Mouse (Mus musculus) splenic B cell, adult 2 months (primary cell): ENCODE measurements around the gene Birc6.

Experiments used
- DNase-seq: peaks from one replicate; pipeline ENCODE4 v3.0.0-alpha.2; 2011; ENCODE audit warnings: low read depth, low spot score
- H3K27me3 ChIP-seq: 2 replicates; pipeline ENCODE4 v1.6.1; 2012; ENCODE audit warnings: mild to moderate bottlenecking, low read length, moderate library complexity, mixed read lengths; ENCODE audit not compliant: control insufficient read depth, poor library complexity, insufficient read depth, severe bottlenecking
- H3K36me3 ChIP-seq: 2 replicates; pipeline ENCODE4 v1.6.1; 2012; ENCODE audit warnings: mild to moderate bottlenecking, low read length, moderate library complexity, mixed read lengths; ENCODE audit not compliant: control insufficient read depth, poor library complexity, insufficient read depth, severe bottlenecking

Birc6 gene

GRCm38 (mm10) chr17:74527729-74528607, at the start of gene Birc6:
TSS of gene Birc6 (plus strand) at chr17:74528295.
- Histone ChIP-seq H3K27me3 (no peaks in the 10 kb centered on the region), H3K36me3 (no peaks in the 10 kb centered on the region)
- DNase-seq, result peak; percentile 100

- no peak for DNase-seq
- H3K27me3 ChIP-seq, result no peaks in the 10 kb centered on the region; the same call in 1 of the 2 replicates
- H3K36me3 ChIP-seq, result no peaks in the 10 kb centered on the region
Measured at GRCm38 (mm10) chr17:74480361-74481069, 47.6 kb upstream of the Birc6 start.

GRCm38 (mm10) chr17:74489024-74489900, 38.8 kb upstream of the Birc6 start, which contains the start of gene Yipf4:
TSS of gene Yipf4 (plus strand) at chr17:74489493.
- no peaks in the 10 kb centered on the region; the same call in 1 of the 2 replicates for H3K27me3 ChIP-seq
- no peaks in the 10 kb centered on the region; the same call in 1 of the 2 replicates for H3K36me3 ChIP-seq
- DNase-seq, result peak; percentile 97

DNA sequence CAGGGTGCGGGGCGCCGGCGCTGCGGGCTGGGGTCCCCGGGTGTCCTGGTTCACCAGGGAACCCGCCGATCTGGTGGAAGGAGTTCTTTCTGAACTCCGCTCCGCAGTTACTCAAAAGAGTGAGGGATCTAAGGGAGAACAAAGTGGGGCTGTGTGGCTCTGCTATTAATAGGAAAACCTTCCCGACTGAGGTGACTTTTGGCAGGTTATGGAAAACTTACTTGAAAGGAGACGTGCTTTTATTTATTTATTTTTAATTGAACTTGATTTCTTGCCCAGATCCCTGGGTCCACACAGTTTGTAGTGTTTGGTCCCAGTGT, 38.2 kb upstream of the Birc6 start:
- Histone ChIP-seq H3K27me3 (no peaks in the 10 kb centered on the region; the same call in 1 of the 2 replicates), H3K36me3 (peaks cover 3% of the 10 kb centered on the region)
- DNase-seq, result no peak

- Histone ChIP-seq H3K27me3 (no peaks in the 10 kb centered on the region), H3K36me3 (peaks cover 3% of the 10 kb centered on the region)
- DNase-seq, result no peak
Measured at GRCm38 (mm10) chr17:74491565-74491964, 36.5 kb upstream of the Birc6 start.

DNA sequence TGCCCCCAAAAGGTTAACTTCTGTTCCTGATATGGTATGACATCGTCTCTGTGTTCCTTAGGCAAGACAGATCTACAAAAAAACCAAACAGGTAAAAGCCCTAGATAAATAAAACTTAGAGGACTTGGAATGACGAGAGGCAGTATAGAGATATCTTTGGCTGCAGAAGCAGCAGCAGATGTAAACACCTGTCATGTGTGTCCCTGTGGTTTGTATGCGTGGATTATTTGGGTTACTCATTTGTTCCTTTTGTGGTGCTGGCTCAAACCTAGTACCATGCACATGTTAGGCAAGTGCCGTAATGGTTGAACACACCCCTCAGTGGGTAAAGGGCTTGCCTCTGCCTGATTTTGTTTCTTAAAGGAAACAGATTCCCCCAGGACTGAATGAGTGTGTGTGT, 27.9 kb upstream of the Birc6 start:
- peaks cover 18% of the 10 kb centered on the region; the same call in 1 of the 2 replicates for H3K36me3 ChIP-seq
- DNase-seq, result no peak
- H3K27me3 ChIP-seq, result no peaks in the 10 kb centered on the region

DNA sequence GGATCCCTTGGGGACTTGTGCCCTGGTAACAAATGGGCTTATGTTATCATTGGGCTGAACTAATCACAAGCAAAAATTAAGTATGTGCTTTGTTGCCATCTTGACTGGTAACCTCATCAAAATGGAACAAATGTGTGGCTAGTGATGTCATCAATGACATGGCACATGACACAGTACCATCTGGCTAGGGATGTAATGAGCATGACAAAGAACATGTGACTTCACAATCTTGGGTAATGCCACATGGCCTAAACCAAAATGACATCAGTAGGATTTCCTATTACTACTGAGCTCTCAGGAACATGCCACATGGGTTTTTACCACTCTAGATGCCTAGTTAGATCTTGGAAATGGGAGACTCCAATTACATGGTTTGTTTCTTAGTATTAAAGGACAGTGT, 27.0 kb upstream of the Birc6 start:
- no peaks in the 10 kb centered on the region for H3K27me3 ChIP-seq
- peak; percentile 47 for DNase-seq
- peaks cover 18% of the 10 kb centered on the region; the same call in 1 of the 2 replicates for H3K36me3 ChIP-seq

DNA sequence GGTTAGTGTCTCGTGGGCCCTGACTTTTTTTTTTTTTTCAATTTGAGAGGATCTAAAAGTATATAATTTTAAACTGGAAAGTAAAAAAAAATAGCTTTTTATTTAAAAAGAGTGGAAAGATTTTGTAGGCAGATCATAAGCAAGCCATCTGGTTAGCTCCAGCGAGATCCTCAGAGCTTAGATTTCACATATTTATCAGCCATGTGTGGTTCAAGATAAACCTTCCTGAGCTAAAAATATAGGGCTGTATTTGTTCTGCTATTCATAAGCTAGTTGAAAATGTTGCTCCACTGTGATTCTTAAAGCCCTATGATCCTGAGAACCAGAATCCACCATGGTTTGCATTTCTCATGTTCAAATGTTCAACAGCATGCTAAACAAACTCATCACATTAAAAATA, 20.2 kb upstream of the Birc6 start:
- no peak for DNase-seq
- Histone ChIP-seq H3K36me3 (no peaks in the 10 kb centered on the region), H3K27me3 (no peaks in the 10 kb centered on the region)

DNA sequence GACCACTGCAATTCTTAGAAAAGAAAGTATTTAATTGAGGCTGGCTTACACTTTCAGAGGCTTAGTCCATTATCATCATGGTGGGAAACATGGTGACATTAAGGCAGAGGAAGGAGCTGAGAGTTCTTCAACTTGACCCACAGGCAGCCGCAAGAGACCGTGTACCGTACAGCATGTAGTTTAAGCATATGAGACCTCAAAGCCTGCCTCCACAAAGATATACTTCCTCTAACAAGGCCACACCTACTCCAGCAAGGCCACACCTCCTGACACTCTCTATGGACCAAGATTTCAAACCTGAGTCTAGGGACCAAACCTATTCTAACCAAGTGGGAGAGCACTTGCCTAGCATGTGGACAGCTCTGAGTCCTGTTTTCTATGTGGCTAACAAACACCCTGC, 19.5 kb upstream of the Birc6 start:
- H3K36me3 ChIP-seq, result no peaks in the 10 kb centered on the region
- no peaks in the 10 kb centered on the region for H3K27me3 ChIP-seq
- peak; percentile 48 for DNase-seq

GRCm38 (mm10) chr17:74512308-74512707, 15.8 kb upstream of the Birc6 start:
- no peaks in the 10 kb centered on the region for H3K36me3 ChIP-seq
- DNase-seq, result no peak

GRCm38 (mm10) chr17:74522797-74523723, 5.0 kb upstream of the Birc6 start:
- peak; percentile 19 for DNase-seq
- H3K36me3 ChIP-seq, result no peaks in the 10 kb centered on the region

More at GRCm38 (mm10) chr17:74512308-74512707, 15.8 kb upstream of the Birc6 start:
- H3K27me3 ChIP-seq, result no peaks in the 10 kb centered on the region

DNA sequence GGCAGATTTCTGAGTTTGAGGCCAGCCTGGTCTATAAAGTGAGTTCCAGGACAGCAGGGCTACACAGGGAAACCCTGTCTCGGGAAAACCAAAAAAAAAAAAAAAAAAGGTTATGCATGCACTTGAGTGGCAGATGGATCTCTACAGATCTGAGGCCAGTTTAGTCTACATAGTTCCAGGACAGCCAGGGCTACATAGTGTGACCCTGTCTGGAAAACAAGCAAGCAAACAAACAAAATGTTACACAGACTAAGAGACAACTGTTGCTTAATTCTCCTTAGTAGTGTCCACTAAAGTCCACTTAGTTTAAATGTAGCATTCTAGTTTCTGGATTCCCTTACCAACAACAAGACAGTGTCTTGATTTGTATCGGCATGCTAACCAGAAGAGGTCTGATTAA, 2.0 kb upstream of the Birc6 start:
- H3K27me3 ChIP-seq, result no peaks in the 10 kb centered on the region
- DNase-seq, result no peak

More at GRCm38 (mm10) chr17:74522797-74523723, 5.0 kb upstream of the Birc6 start:
- no peaks in the 10 kb centered on the region for H3K27me3 ChIP-seq

GRCm38 (mm10) chr17:74526806-74527653, 1.1 kb upstream of the Birc6 start:
- DNase-seq, result peak; percentile 6
- H3K27me3 ChIP-seq, result no peaks in the 10 kb centered on the region
- no peaks in the 10 kb centered on the region for H3K36me3 ChIP-seq

More for the DNA sequence above, 2.0 kb upstream of the Birc6 start:
- no peaks in the 10 kb centered on the region for H3K36me3 ChIP-seq
